Mouse (Mus musculus) ES-E14 (cell line): ENCODE measurements at regions not wholly inside any gene's neighbourhood (a gene's known extent, or its start where the extent isn't known, plus 50 kb on each side); places are given as distances from the start of the nearest gene placed in this dataset.

ENCODE experiments used
- DNase-seq: peaks from one replicate; pipeline ENCODE4 v3.0.0-alpha.2; 2013; ENCODE audit warnings: low read depth, low spot score
- H3K27ac ChIP-seq: 2 replicates; pipeline ENCODE4 v1.5.1; 2012; ENCODE audit warnings: low read depth, mild to moderate bottlenecking, low read length, moderate library complexity, mixed read lengths; ENCODE audit not compliant: poor library complexity, insufficient read depth, severe bottlenecking
- H3K36me3 ChIP-seq: 2 replicates; pipeline ENCODE4 v1.6.1; 2012; ENCODE audit warnings: mild to moderate bottlenecking, low read length, moderate library complexity, mixed read lengths; ENCODE audit not compliant: control insufficient read depth, poor library complexity, insufficient read depth, severe bottlenecking
- H3K4me1 ChIP-seq, 2 experiments: fragments of 150-350 bp in 1 of 2; sonication (generic) in 1 of 2; 2 replicates each; pipeline ENCODE4 v1.6.1; 2012; ENCODE audit warnings: low read length in 2 of 2, mild to moderate bottlenecking in 1 of 2, mixed read lengths in 1 of 2; ENCODE audit not compliant: control insufficient read depth in 2 of 2, insufficient read depth in 2 of 2, poor library complexity in 1 of 2
- H3K4me3 ChIP-seq, 2 experiments: fragments of 150-350 bp in 1 of 2; sonication (generic) in 1 of 2; 2 replicates each; pipeline ENCODE4 v1.5.1; 2012; ENCODE audit warnings: low read length in 2 of 2, low read depth in 1 of 2, mild to moderate bottlenecking in 1 of 2, mixed read lengths in 1 of 2; ENCODE audit not compliant: insufficient read depth in 1 of 2, poor library complexity in 1 of 2, severe bottlenecking in 1 of 2
- H3K9ac ChIP-seq: 2 replicates; pipeline ENCODE4 v1.6.1; 2012; ENCODE audit warnings: low read depth, mild to moderate bottlenecking, low read length, mixed read lengths; ENCODE audit not compliant: poor library complexity, insufficient read depth, severe bottlenecking
- H3K9me3 ChIP-seq: fragments of 150-350 bp; sonication (generic); 2 replicates; pipeline ENCODE4 v1.6.1; 2012; ENCODE audit warnings: low read depth, mild to moderate bottlenecking, low read length; ENCODE audit not compliant: control insufficient read depth, insufficient read depth
- CHD2 ChIP-seq: IDR thresholded peaks from 2 replicates; pipeline ENCODE4 v1.6.1; 2014; ENCODE audit warnings: mild to moderate bottlenecking, low read depth, low read length, inconsistent platforms
- HCFC1 ChIP-seq: IDR thresholded peaks from 2 replicates; pipeline ENCODE4 v1.6.1; 2012; ENCODE audit warnings: low read length, inconsistent platforms, borderline replicate concordance; ENCODE audit not compliant: insufficient read depth
- MAFK ChIP-seq: IDR thresholded peaks from 2 replicates; pipeline ENCODE4 v1.6.1; 2014; ENCODE audit warnings: mild to moderate bottlenecking, low read depth, low read length, inconsistent platforms; ENCODE audit not compliant: insufficient read depth
- ZC3H11A ChIP-seq: IDR thresholded peaks from 2 replicates; pipeline ENCODE4 v1.6.1; 2012; ENCODE audit warnings: low read depth, mild to moderate bottlenecking, inconsistent platforms, low read length, borderline replicate concordance
- ZNF384 ChIP-seq: IDR thresholded peaks from 2 replicates; pipeline ENCODE4 v1.6.1; 2012; ENCODE audit warnings: low read depth, low read length, inconsistent platforms
- in situ Hi-C, 2 experiments: fragments of 600-800 bp; cut with MboI; formaldehyde crosslinking; loops; one replicate each; pipeline ENCODE4 v1.15.1; 2025; ENCODE audit warnings: low sequenced_read_pairs in 2 of 2, inconsistent platforms in 1 of 2; ENCODE audit not compliant: unreplicated experiment in 2 of 2

GRCm38 (mm10) chr9:115705761-115706160 is 203.5 kb upstream of the Gadl1 start:
- H3K9me3 ChIP-seq = no peaks in the 10 kb centered on the region
- H3K4me3 ChIP-seq = no peak overlapping the region
- H3K4me1 ChIP-seq = no peaks in the 10 kb centered on the region; a peak in 1 of 4 replicates
- no peak for DNase-seq
- no peak for TF ChIP-seq ZC3H11A
- TF ChIP-seq HCFC1 = no peak
- TF ChIP-seq CHD2 = no peak
- no peak for TF ChIP-seq MAFK
- TF ChIP-seq ZNF384 = no peak
- no peaks in the 10 kb centered on the region for H3K36me3 ChIP-seq
- H3K27ac ChIP-seq = no peak overlapping the region
- H3K9ac ChIP-seq = no peak overlapping the region
- in situ Hi-C loops = no loop called here

GRCm38 (mm10) chr9:115708199-115708934 is 200.9 kb upstream of the Gadl1 start:
- H3K27ac ChIP-seq = no peak overlapping the region

GRCm38 (mm10) chr9:115710039-115710739 is 199.1 kb upstream of the Gadl1 start:
- Histone ChIP-seq H3K9me3 (no peaks in the 10 kb centered on the region), H3K36me3 (no peaks in the 10 kb centered on the region), H3K9ac (no peak overlapping the region), H3K27ac (no peak overlapping the region), H3K4me1 (no peaks in the 10 kb centered on the region; a peak in 1 of 4 replicates), H3K4me3 (no peak overlapping the region)
- DNase-seq = no peak
- peak; percentile 97 for TF ChIP-seq ZNF384
- peak; percentile 72 for TF ChIP-seq ZC3H11A
- TF ChIP-seq HCFC1 = no peak
- TF ChIP-seq MAFK = peak; percentile 83
- TF ChIP-seq CHD2 = no peak
- in situ Hi-C loops = no loop called here

More at GRCm38 (mm10) chr9:115708199-115708934, 200.9 kb upstream of the Gadl1 start:
- Histone ChIP-seq H3K4me3 (no peak overlapping the region), H3K9me3 (no peaks in the 10 kb centered on the region), H3K4me1 (no peaks in the 10 kb centered on the region; a peak in 1 of 4 replicates), H3K36me3 (no peaks in the 10 kb centered on the region), H3K9ac (no peak overlapping the region)
- DNase-seq = no peak
- in situ Hi-C loops = no loop called here
- TF ChIP-seq ZNF384 (no peak), CHD2 (no peak), MAFK (no peak), HCFC1 (no peak), ZC3H11A (no peak)

- Histone ChIP-seq H3K9ac (no peak overlapping the region), H3K4me1 (peaks cover 2 to 12% of the 10 kb centered on the region in 2 experiments; a peak in 3 of 4 replicates), H3K4me3 (no peak overlapping the region), H3K36me3 (no peaks in the 10 kb centered on the region), H3K27ac (no peak overlapping the region), H3K9me3 (no peaks in the 10 kb centered on the region)
- no peak for TF ChIP-seq ZC3H11A
- no peak for TF ChIP-seq ZNF384
- no peak for TF ChIP-seq HCFC1
- no peak for TF ChIP-seq MAFK
- in situ Hi-C loops = no loop called here
- DNase-seq = no peak
These were observed 188.9 kb upstream of the Gadl1 start for GRCm38 (mm10) chr9:115720306-115720705.
